Mouse (Mus musculus) forelimb bud, embryonic 11.5 days (tissue): ENCODE data around the gene Tbc1d20.

ENCODE experiments used
- DNase-seq: peaks from one replicate; pipeline ENCODE4 v3.0.0-alpha.2; 2012; ENCODE audit warnings: low read depth, low spot score

Tbc1d20 gene

GRCm38 (mm10) chr2:152326654-152327053 lies 33.0 kb downstream of the Tbc1d20 start:
- DNase-seq = no peak

GRCm38 (mm10) chr2:152327980-152328379 lies 34.4 kb downstream of the Tbc1d20 start:
- DNase-seq = no peak

- no peak for DNase-seq
Measured at GRCm38 (mm10) chr2:152330858-152331423, 37.3 kb downstream of the Tbc1d20 start.

- DNase-seq = peak; percentile 90
Measured at GRCm38 (mm10) chr2:152332101-152332825, 38.6 kb downstream of the Tbc1d20 start, which contains the start of gene Rbck1. Gene Rbck1 (minus strand): TSS chr2:152332653.

- no peak for DNase-seq
Measured at GRCm38 (mm10) chr2:152333345-152334006, 39.8 kb downstream of the Tbc1d20 start.

GRCm38 (mm10) chr2:152335289-152335820 lies 41.7 kb downstream of the Tbc1d20 start:
- DNase-seq = no peak

- no peak for DNase-seq
Measured at GRCm38 (mm10) chr2:152336856-152337255, 43.2 kb downstream of the Tbc1d20 start.

GRCm38 (mm10) chr2:152337591-152338212 lies 44.1 kb downstream of the Tbc1d20 start:
- no peak for DNase-seq

- no peak for DNase-seq
Measured at GRCm38 (mm10) chr2:152338319-152338718, 44.7 kb downstream of the Tbc1d20 start.

GRCm38 (mm10) chr2:152339631-152340179 lies 46.1 kb downstream of the Tbc1d20 start:
- DNase-seq = no peak

- DNase-seq = peak; percentile 82
Measured at GRCm38 (mm10) chr2:152343329-152344213, 49.9 kb downstream of the Tbc1d20 start, which contains the start of gene Trib3. Gene Trib3 (minus strand): TSS chr2:152344032.

- no peak for DNase-seq
Measured at GRCm38 (mm10) chr2:152344361-152344760, 50.7 kb downstream of the Tbc1d20 start.

GRCm38 (mm10) chr2:152344909-152345308 lies 51.3 kb downstream of the Tbc1d20 start:
- DNase-seq = no peak

- no peak for DNase-seq
Measured at GRCm38 (mm10) chr2:152345393-152345792, 51.8 kb downstream of the Tbc1d20 start.

- no peak for DNase-seq
Measured at GRCm38 (mm10) chr2:152346776-152347465, 53.3 kb downstream of the Tbc1d20 start.

GRCm38 (mm10) chr2:152347722-152348121 lies 54.1 kb downstream of the Tbc1d20 start:
- no peak for DNase-seq

- no peak for DNase-seq
Measured at GRCm38 (mm10) chr2:152349205-152349604, 55.6 kb downstream of the Tbc1d20 start.

- no peak for DNase-seq
Measured at GRCm38 (mm10) chr2:152349842-152350540, 56.4 kb downstream of the Tbc1d20 start.

- DNase-seq = no peak
Measured at GRCm38 (mm10) chr2:152357254-152357653, 63.6 kb downstream of the Tbc1d20 start.
